Mouse (Mus musculus): ENCODE results near the gene Cbx2.

Cbx2 gene

GRCm38 (mm10) chr11:119059256-119059655 is 36.5 kb downstream of the Cbx2 start:
- DNase-seq, result no peak

GRCm38 (mm10) chr11:119066841-119067240 is 44.1 kb downstream of the Cbx2 start:
- DNase-seq, result no peak

DNA sequence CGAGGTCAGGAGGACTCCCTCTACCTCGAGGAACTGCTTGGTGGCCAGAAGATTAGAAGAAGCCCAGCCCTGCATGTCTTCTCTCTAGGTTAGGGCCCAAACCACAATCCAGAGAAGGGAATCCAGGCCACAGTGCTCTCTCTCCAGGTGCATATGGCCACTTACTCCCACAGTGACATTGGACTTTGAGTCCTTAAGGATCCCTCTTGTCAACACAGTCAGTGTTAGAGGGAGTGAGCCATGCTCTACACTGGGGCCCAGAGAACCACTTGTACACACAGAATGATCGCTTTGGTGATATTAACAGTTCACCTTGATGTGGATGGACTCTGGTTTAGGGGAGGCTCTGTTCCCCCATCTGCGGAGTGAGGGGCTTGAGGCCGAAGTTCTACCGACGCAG is 49.5 kb downstream of the Cbx2 start:
- no peak for DNase-seq

GRCm38 (mm10) chr11:119072986-119073385 is 50.2 kb downstream of the Cbx2 start:
- DNase-seq, result peak; percentile 72 to 73

- DNase-seq, result no peak
Measured at GRCm38 (mm10) chr11:119073876-119074433, 51.2 kb downstream of the Cbx2 start.

DNA sequence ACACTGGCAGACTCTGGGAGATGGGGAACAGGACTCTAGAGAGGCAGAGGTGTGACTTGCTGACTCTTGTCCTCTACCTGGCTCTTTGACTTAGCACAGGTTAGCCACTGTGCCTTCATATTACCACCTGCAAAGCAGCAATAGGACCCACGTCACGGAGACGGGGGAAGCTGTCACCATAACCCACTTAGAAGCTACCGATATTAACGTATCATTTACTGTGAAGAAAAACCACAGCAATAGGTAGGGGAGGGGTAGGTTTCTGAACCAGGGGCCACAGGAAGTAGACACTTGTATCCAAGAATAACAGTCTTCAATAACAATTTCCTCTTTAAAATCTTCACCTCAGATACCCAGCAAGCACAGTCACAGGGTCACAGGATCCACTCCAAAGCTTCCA is 53.0 kb downstream of the Cbx2 start:
- DNase-seq, result no peak

- no peak for DNase-seq
Measured at GRCm38 (mm10) chr11:119077755-119078154, 55.0 kb downstream of the Cbx2 start.

DNA sequence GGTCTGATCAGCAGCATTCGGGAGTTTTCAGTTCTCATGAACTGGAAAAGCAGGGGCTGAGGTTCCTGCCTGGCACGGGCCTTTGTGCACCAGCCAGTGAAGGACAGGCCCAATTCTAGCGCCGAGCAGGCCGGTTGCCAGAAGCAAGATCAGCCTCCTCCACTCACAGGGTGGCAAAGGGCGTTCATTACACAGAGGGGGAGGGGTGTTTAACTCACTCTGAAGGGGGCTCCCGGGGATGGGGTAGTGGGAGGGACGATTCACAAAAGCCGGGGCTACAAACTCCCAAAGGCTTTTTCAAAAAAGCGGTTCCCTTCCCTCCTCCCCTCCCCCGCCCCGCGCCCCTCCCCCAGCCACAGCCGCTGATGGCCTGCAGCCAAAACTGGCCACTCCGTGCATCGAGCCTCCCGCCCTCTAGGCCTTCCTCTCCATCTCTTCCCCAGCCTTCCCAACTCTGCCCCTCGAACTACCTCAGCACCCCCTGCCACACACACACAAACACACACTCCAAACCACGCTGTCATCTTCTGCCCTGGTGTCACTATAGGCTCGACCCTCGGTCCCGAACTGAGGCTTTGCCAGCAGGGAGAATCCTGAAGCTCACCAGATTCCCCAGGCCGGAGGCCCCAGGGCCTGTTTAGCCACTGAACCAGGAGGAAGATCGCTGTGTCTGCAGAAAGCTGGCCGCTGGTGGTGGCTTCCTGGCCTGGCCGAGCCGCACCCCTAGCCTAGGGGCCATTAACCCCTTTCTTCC is 56.1 kb downstream of the Cbx2 start:
- DNase-seq, result peak; percentile 84 to 88

- no peak for DNase-seq
Measured at GRCm38 (mm10) chr11:119079445-119079837, 56.7 kb downstream of the Cbx2 start.

DNA sequence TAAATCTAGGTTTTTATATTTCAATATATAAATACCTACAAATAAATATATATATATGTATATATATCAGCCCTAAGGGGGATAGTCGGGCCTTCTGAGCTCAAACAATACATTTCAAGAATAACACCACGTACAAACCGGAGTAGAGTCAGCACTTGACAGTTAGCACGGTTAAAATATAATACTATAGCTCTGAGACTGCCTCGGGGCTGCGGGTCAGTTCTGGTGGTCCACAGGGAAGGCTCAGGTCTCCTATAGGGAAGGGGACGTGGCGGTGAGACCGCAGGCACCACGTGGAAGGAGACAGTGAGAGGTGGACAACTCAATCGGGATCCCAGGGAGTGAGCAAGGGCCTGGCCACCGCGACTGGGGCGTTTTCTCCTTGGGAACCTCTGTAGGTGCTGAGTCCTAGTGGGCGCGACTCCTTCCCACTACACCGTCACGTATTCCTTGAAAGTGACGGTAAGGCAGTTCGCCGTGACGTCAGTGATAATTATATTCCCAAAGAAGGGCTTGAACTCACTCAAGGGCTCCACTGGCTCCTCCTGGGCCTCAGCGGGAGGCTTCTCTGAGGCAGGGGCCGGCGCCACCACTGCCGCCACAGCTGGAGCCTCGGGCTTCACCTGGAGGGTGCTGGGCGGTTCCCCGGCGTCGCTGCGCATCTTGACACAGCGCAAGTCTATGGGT is 57.8 kb downstream of the Cbx2 start:
- DNase-seq, result no peak
